Mouse (Mus musculus) heart, embryonic 13.5 days (tissue): ENCODE measurements around the gene Zfp273. TPM values are rescaled to one million over a fixed set of nuclear protein-coding genes. Genes with fewer than 3 reads are reported as not detected.

ENCODE experiments used
- ATAC-seq: fragments of 200-750 bp; cut with Nextera tagmentation; 2 replicates; pipeline ENCODE4 v1.8.0; 2017; ENCODE audit warnings: moderate TSS enrichment; ENCODE audit not compliant: insufficient number of reproducible peaks, low FRiP score, low TSS enrichment; ENCODE audit errors: extremely low read depth
- H3K27ac ChIP-seq: fragments of 300-500 bp; sonication (generic); replicated peaks from 2 replicates; pipeline ENCODE4 v1.5.1; 2015; ENCODE audit warnings: moderate library complexity, mild to moderate bottlenecking, inconsistent platforms
- H3K27me3 ChIP-seq: fragments of 300-500 bp; sonication (generic); replicated peaks from 2 replicates; pipeline ENCODE4 v1.6.1; 2015; ENCODE audit warnings: mild to moderate bottlenecking, inconsistent platforms
- H3K36me3 ChIP-seq: fragments of 300-500 bp; sonication (generic); 2 replicates; pipeline ENCODE4 v1.6.1; 2015; ENCODE audit warnings: mild to moderate bottlenecking, inconsistent platforms
- H3K4me1 ChIP-seq: fragments of 300-500 bp; sonication (generic); 2 replicates; pipeline ENCODE4 v1.6.1; 2015; ENCODE audit warnings: inconsistent platforms
- H3K4me2 ChIP-seq: fragments of 300-500 bp; sonication (generic); 2 replicates; pipeline ENCODE4 v1.6.1; 2015; ENCODE audit warnings: inconsistent platforms, mild to moderate bottlenecking, moderate library complexity
- H3K4me3 ChIP-seq: fragments of 300-500 bp; sonication (generic); 2 replicates; pipeline ENCODE4 v1.5.1; 2015; ENCODE audit warnings: moderate library complexity, mild to moderate bottlenecking, inconsistent platforms
- H3K9ac ChIP-seq: fragments of 300-500 bp; sonication (generic); 2 replicates; pipeline ENCODE4 v1.6.1; 2015; ENCODE audit warnings: inconsistent platforms, mild to moderate bottlenecking, moderate library complexity
- H3K9me3 ChIP-seq: fragments of 300-500 bp; sonication (generic); 2 replicates; pipeline ENCODE4 v1.6.1; 2016; ENCODE audit warnings: inconsistent platforms
- WGBS: fragments of 180-500 bp; shearing (Covaris S2); methylation state at CpG from one replicate; pipeline ENCODE4 v1.1.7; 2015; ENCODE audit warnings: mixed read lengths; 5-methylcytosine and 5-hydroxymethylcytosine counted together
- polyA plus RNA-seq: library from polyadenylated mRNA; unstranded; fragments of >200 nt; fragmentation: Nextera tagmentation; extraction: Ambion mirVana; gene quantifications from 2 replicates; pipeline ENCODE4 v1.2.1, GENCODE M21; 2015

Gene Zfp273
- polyA plus RNA-seq, 1 experiment from 2014 or later, result 4.1 TPM

DNA sequence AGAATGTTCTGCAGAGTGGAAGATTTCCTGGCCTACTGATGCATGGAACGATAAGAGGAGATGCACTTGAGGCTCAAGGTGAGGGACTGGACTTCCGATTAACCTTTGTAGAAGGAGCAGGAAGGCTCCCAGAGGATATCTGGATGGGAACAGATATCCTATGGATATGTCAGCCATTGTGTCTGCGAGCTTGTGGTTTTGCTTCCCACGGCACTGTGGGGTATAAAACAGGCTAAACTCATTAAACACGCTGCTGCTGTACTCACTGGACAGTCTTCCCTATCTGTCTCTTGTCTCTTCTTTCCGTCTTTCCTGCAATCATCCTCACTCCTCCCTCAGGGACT is 30.2 kb downstream of the Zfp273 start:
- no peaks in the 10 kb centered on the region for H3K27me3 ChIP-seq
- peak overlapping the region; percentile 53 for H3K4me3 ChIP-seq
- 41% methylated on average over 6 of the region's 6 CpGs for WGBS
- H3K4me1 ChIP-seq, result peaks cover 7% of the 10 kb centered on the region; the same call in 1 of the 2 replicates
- no peaks in the 10 kb centered on the region for H3K36me3 ChIP-seq
- H3K9ac ChIP-seq, result peak overlapping the region; percentile 75
- no peaks in the 10 kb centered on the region for H3K9me3 ChIP-seq
- no peak overlapping the region for H3K27ac ChIP-seq
- no peak for ATAC-seq
- H3K4me2 ChIP-seq, result peak overlapping the region; percentile 74

DNA sequence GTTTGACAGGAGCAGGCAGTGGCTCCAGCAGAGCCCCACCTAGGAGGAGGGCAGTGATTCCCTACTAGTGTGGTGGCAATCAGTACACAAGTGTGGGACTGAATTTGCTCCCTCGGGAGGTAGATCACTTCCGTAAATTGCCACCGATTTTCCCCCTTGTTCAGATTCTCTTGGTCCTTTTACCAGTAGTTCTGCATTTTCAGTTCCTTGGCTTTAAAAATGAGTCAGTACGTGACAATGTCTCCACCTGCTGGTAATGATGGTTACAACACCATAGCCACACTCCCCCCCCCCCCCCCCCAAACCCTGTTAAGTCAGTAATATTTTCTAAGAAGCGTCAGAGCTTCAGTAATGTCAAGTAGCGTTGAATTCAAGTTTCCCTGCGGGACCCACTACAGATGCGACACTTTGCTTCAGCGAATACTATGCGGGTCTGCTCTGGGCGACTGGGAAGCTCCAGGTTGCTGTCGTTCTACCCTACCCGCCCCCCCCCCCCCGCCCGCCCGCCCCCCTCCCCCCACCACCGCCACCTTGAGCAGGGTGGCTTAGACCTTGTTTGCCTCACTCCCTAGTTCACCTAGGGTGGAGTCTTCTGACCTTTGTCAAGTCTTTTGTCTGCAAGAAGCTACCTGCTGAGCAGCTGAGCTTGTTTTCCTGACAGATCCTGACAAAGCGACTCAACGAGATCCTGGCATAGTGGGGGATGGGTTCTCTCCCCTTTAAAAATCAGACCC is 30.7 kb downstream of the Zfp273 start:
- no peak for ATAC-seq
- peaks cover 7% of the 10 kb centered on the region; the same call in 1 of the 2 replicates for H3K4me1 ChIP-seq
- no peaks in the 10 kb centered on the region for H3K36me3 ChIP-seq
- under 1% methylated on average over 14 of the region's 19 CpGs for WGBS
- H3K4me3 ChIP-seq, result peak overlapping the region; percentile 53
- H3K4me2 ChIP-seq, result peak overlapping the region; percentile 74
- no peak overlapping the region for H3K27ac ChIP-seq
- H3K9me3 ChIP-seq, result no peaks in the 10 kb centered on the region
- no peaks in the 10 kb centered on the region for H3K27me3 ChIP-seq
- peak overlapping the region; percentile 75 for H3K9ac ChIP-seq

DNA sequence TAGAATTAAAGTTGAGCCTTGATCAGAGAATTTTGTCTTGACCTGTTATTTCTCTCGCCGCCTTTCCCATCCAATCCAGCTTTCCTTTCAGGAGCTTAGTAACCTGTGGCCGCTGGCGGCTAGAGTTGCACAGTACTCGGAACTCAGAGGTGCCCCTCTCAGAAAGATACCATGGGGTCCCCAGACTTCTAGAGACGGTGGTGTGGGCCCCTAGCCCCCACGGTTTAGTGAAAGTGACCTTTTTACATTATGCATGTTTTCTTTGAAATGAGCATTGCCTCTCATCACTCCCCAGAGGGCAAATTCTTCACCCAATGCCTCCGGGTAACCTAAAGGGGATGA is 31.3 kb downstream of the Zfp273 start:
- peaks cover 7% of the 10 kb centered on the region; the same call in 1 of the 2 replicates for H3K4me1 ChIP-seq
- H3K4me2 ChIP-seq, result peak overlapping the region; percentile 74
- no peaks in the 10 kb centered on the region for H3K9me3 ChIP-seq
- 21% methylated on average over 8 of the region's 8 CpGs for WGBS
- H3K36me3 ChIP-seq, result no peaks in the 10 kb centered on the region
- H3K4me3 ChIP-seq, result peak overlapping the region; percentile 53
- H3K27me3 ChIP-seq, result no peaks in the 10 kb centered on the region
- H3K27ac ChIP-seq, result no peak overlapping the region
- no peak for ATAC-seq
- peak overlapping the region; percentile 75 for H3K9ac ChIP-seq

DNA sequence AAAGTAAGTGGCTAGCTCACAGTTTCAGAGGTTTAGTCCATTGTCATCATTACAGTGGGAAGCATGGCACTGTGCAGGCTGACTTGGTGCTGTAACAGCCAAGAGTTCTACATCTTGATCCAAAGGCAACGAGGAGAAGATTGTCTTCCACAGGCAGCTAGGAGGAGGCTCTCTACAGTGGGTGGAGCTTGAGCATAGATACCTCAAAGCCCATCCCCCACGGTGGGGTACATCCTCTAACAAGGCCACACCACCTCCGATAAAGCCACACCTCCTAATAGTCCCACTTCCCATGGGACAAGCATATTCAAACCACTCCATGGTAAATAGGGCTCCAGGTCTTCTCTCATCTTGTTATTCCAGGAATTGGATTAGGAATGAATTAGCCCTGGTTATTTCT is 36.8 kb downstream of the Zfp273 start:
- no peaks in the 10 kb centered on the region for H3K27me3 ChIP-seq
- WGBS, result 72% methylated on average over 3 of the region's 3 CpGs
- H3K9ac ChIP-seq, result no peak overlapping the region
- no peak overlapping the region for H3K27ac ChIP-seq
- no peak overlapping the region for H3K4me3 ChIP-seq
- H3K9me3 ChIP-seq, result no peaks in the 10 kb centered on the region
- no peak overlapping the region for H3K4me2 ChIP-seq
- no peaks in the 10 kb centered on the region for H3K4me1 ChIP-seq
- ATAC-seq, result no peak
- no peaks in the 10 kb centered on the region for H3K36me3 ChIP-seq

DNA sequence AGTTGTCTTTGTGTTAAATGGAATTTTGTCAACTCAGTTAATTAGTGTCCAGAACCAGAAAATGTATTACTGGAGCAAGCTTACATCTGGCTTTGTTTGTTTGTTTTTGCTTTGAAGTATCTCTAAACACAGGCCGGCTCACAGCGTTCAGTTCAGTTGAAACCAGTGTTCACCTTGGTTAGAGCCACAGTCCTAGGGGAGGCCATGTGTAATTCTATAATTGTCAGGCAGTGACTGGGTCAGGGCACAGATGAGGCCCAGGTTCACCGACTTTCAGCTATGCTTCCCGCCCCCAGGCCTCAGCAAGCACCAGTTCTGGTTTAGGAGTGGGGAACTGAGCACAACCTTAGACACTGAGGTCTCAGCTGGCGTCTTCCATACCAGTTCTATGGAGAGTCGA is 39.6 kb downstream of the Zfp273 start:
- no peak overlapping the region for H3K27ac ChIP-seq
- no peak overlapping the region for H3K9ac ChIP-seq
- H3K9me3 ChIP-seq, result no peaks in the 10 kb centered on the region
- no peaks in the 10 kb centered on the region for H3K27me3 ChIP-seq
- no peak for ATAC-seq
- H3K4me2 ChIP-seq, result no peak overlapping the region
- WGBS, result 72% methylated on average over 6 of the region's 6 CpGs
- no peaks in the 10 kb centered on the region for H3K36me3 ChIP-seq
- H3K4me3 ChIP-seq, result no peak overlapping the region
- no peaks in the 10 kb centered on the region for H3K4me1 ChIP-seq

DNA sequence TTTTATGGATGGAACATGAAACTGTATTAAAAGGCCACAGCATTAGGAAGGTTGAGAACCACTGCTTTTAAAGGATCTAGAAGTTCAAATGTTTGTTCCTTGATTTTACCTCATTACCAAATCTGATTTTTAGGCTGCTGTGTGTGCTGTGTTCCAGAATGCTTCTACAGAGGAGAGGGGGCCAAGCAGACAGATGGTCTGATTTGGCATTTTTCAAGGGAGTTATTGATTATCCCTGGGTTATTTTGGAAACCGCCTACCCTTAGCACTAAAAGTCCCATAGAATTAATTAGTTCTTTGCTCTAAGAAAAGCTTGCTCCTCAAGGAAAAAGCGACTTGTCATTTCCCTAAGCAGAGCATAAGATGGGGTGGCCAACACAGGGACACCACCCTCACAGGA is 40.4 kb downstream of the Zfp273 start:
- Histone ChIP-seq H3K9ac (no peak overlapping the region), H3K36me3 (no peaks in the 10 kb centered on the region), H3K4me1 (no peaks in the 10 kb centered on the region), H3K27ac (no peak overlapping the region), H3K4me3 (no peak overlapping the region), H3K27me3 (no peaks in the 10 kb centered on the region), H3K4me2 (no peak overlapping the region), H3K9me3 (no peaks in the 10 kb centered on the region)
- WGBS, result 85% methylated on average over 2 of the region's 2 CpGs
- ATAC-seq, result no peak

DNA sequence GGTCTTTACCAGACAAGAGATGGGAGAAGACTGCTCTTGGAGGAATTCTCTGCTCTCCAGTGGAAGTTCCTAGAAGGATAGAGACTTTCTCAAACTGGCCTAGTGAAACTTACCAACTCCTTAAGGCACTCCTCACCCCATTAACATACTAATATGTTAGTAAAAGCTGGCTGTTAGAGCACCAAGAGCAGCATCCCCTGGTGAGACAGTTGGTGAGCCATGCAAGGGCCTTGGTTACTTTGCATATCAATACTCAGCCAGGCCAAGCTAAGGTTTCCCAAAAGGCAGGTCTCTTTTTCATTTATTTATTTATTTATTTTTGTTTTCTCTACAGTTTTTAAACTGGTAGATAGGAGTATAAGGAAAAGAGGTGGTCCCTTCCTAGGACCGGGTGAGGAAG is 43.8 kb downstream of the Zfp273 start:
- 35% methylated on average over 1 of the region's 1 CpGs for WGBS
- Histone ChIP-seq H3K9me3 (no peaks in the 10 kb centered on the region), H3K27ac (no peak overlapping the region), H3K9ac (no peak overlapping the region), H3K4me1 (no peaks in the 10 kb centered on the region), H3K4me3 (no peak overlapping the region), H3K27me3 (no peaks in the 10 kb centered on the region), H3K4me2 (no peak overlapping the region), H3K36me3 (no peaks in the 10 kb centered on the region)
- no peak for ATAC-seq

DNA sequence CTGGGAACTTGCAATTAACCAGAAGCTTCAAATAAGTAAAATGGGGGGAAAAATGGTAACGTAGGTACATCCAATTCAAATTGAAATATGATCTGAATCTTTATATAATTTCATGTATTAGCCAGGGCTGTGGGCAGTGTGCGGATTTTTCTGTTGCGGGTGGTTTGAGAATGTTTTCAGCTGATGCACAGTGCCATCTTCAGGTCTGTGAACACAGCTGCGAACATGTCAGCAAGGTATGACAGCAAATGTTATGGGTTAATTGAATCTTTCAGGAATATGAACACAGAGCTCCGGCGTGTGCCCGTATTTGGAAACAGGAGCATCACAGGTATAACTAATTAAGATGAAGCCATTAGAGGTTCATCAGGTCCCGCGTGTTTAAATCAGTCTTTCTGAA is 49.0 kb downstream of the Zfp273 start:
- Histone ChIP-seq H3K36me3 (no peaks in the 10 kb centered on the region), H3K9me3 (no peaks in the 10 kb centered on the region), H3K4me1 (no peaks in the 10 kb centered on the region), H3K4me2 (no peak overlapping the region), H3K27ac (no peak overlapping the region), H3K9ac (no peak overlapping the region), H3K4me3 (no peak overlapping the region), H3K27me3 (no peaks in the 10 kb centered on the region)
- no peak for ATAC-seq
- WGBS, result 73% methylated on average over 9 of the region's 9 CpGs

DNA sequence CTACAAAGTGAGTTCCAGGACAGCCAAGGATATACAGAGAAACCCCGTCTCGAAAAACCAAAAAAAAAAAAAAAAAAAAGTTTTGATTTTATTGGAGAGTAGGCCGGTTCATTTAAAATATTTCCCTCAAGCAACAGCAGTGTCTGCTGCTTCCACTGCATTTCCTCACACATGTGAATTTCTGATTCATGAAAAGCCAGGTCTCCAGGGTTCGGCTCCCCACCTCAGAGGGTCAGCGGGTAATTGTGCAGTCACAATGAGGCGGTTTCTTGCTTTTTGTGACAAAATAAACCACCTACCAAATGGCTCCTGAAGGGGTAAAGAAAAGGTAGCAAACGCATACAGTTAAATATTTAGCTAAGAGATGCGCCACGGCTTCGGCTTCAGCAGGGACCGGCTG is 49.5 kb downstream of the Zfp273 start, which contains the start of gene BC048507:
TSS of gene BC048507 (plus strand) at position 301 of the 400 bp plus-strand sequence.
- H3K4me2 ChIP-seq, result peak within 1 kb of the TSS; percentile 4; the same call in 1 of the 2 replicates
- H3K27me3 ChIP-seq, result no peaks in the 10 kb centered on the region
- H3K4me1 ChIP-seq, result no peaks in the 10 kb centered on the region
- H3K27ac ChIP-seq, result no peak within 1 kb of the TSS
- 69% methylated on average over 11 of the region's 11 CpGs for WGBS
- no peaks in the 10 kb centered on the region for H3K9me3 ChIP-seq
- no peak for ATAC-seq
- no peaks in the 10 kb centered on the region for H3K36me3 ChIP-seq
- no peak within 1 kb of the TSS for H3K4me3 ChIP-seq
- H3K9ac ChIP-seq, result no peak within 1 kb of the TSS

DNA sequence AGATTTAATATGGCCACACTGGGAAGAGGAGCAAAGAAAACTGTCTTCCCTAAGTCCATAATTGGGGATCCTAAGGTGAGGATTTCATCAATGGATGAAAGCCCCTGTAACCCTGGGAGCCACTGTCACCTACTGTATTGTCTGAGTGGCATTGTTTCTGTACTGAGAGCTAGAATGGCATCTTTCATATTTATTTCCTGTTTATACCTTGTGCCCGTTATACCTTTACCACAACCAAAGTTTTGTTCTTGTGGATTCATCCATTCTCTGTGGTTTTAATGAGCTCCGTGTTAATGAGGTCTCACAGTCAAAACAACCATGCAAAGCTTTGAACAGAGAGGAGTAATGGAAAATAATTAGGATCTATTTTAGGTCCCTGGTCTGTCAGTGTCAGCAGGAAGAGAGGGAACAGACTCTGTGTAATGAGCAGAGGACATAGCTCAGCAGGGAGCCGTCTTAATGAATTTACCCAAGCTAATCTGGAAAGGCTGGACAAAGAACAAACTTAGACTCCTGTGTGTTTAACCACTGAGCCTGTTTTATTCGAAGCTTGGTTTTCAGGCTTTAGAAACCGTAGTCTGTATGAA is 51.3 kb downstream of the Zfp273 start:
- Histone ChIP-seq H3K27me3 (no peaks in the 10 kb centered on the region), H3K27ac (no peak overlapping the region), H3K4me2 (no peak overlapping the region), H3K9ac (no peak overlapping the region), H3K9me3 (no peaks in the 10 kb centered on the region), H3K36me3 (no peaks in the 10 kb centered on the region), H3K4me3 (no peak overlapping the region), H3K4me1 (no peaks in the 10 kb centered on the region)
- ATAC-seq, result no peak
- WGBS, result 64% methylated on average over 5 of the region's 5 CpGs

DNA sequence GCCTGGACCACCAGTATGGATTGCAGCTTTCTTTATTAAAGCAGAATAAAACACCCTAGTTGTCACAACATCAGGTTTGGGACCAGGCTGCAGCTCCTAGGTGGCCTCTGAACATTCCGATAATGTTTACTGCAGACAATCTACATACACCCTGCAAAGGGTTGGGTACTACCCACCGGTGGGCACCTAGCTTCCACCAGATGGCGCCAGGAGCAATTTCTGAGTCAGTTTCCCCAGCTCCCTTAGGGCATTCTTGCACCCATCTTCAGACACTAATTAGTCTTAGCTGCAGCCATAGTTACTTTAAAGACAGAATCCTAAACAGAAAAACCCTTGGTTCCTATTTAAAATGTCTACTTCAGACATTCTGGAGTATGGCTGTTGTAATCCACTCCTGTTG is 54.4 kb downstream of the Zfp273 start:
- H3K27ac ChIP-seq, result no peak overlapping the region
- H3K36me3 ChIP-seq, result no peaks in the 10 kb centered on the region
- ATAC-seq, result no peak
- H3K4me3 ChIP-seq, result no peak overlapping the region
- H3K9ac ChIP-seq, result no peak overlapping the region
- H3K4me2 ChIP-seq, result no peak overlapping the region
- H3K4me1 ChIP-seq, result no peaks in the 10 kb centered on the region
- WGBS, result 30% methylated on average over 3 of the region's 3 CpGs
- H3K9me3 ChIP-seq, result no peaks in the 10 kb centered on the region
- no peaks in the 10 kb centered on the region for H3K27me3 ChIP-seq
